Mouse (Mus musculus) cerebellum, adult 2 months (tissue): ENCODE results near the gene Edar.

ENCODE experiments used
- CTCF ChIP-seq: fragments of 200-500 bp; IDR thresholded peaks from 2 replicates; pipeline ENCODE4 v1.5.1; 2011; ENCODE audit warnings: low read depth, mild to moderate bottlenecking, control low read depth, low read length, moderate library complexity, borderline replicate concordance; ENCODE audit not compliant: insufficient read depth
- POLR2A ChIP-seq: fragments of 200-500 bp; IDR thresholded peaks from 2 replicates; pipeline ENCODE4 v1.6.1; 2011; ENCODE audit warnings: low read length, control low read depth, borderline replicate concordance; ENCODE audit not compliant: insufficient read depth

- TF ChIP-seq CTCF (no peak), POLR2A (no peak)
Measured at GRCm38 (mm10) chr10:58618501-58619216, 56.8 kb downstream of the Edar start.
